Mouse (Mus musculus) kidney, adult 2 months (tissue): ENCODE data around the gene Cdh4.

ENCODE experiments used
- CTCF ChIP-seq: fragments of 200-500 bp; conservative IDR thresholded peaks from 2 replicates; pipeline ENCODE4 v1.5.1; 2011; ENCODE audit warnings: low read depth, mild to moderate bottlenecking, control low read depth, low read length, moderate library complexity, mixed read lengths; ENCODE audit not compliant: insufficient read depth, insufficient read length
- POLR2A ChIP-seq: fragments of 200-500 bp; IDR thresholded peaks from one replicate; pipeline ENCODE4 v1.6.1; 2011; ENCODE audit warnings: low read depth, low read length, control low read depth

- TF ChIP-seq POLR2A (no peak), CTCF (no peak)
Observed at GRCm38 (mm10) chr2:179595013-179595412, 152.8 kb downstream of the Cdh4 start.
